Mouse (Mus musculus) effector memory CD4-positive, alpha-beta T cell, adult 7 months (primary cell): Measurements from ENCODE around the gene Gm3149. TPM values are rescaled to one million over a fixed set of nuclear protein-coding genes. Genes with fewer than 3 reads are reported as not detected.

ENCODE experiments used
- polyA plus RNA-seq: library from polyadenylated mRNA; unstranded; fragments of 100-300 nt; shearing (Covaris generic); gene quantifications from one replicate; pipeline ENCODE4 v1.2.1, GENCODE M21; 2017

The Gm3149 gene
- polyA plus RNA-seq, result not detected

DNA sequence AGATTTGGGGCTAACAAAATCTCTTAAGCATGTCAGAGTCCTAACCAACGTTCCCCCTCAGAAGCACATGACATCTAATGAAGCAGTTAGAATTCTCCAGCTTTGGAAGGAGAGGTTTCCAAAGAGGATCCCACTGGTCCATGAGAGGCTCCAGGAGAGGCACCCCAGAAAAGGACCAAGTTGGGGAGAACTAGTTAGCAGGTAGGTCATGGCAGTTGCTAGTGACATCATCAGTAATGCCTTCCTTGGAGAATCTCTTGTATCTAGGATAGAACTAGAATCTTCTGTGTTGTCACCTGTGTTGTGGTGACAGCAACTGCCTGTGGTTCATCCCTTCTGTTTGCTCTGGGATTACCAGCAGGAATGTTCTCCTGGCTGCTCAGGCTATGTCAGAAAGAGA is at the start of gene Gm3149:
TSS of gene Gm3149 (plus strand) at position 301 of the 400 bp plus-strand sequence.

DNA sequence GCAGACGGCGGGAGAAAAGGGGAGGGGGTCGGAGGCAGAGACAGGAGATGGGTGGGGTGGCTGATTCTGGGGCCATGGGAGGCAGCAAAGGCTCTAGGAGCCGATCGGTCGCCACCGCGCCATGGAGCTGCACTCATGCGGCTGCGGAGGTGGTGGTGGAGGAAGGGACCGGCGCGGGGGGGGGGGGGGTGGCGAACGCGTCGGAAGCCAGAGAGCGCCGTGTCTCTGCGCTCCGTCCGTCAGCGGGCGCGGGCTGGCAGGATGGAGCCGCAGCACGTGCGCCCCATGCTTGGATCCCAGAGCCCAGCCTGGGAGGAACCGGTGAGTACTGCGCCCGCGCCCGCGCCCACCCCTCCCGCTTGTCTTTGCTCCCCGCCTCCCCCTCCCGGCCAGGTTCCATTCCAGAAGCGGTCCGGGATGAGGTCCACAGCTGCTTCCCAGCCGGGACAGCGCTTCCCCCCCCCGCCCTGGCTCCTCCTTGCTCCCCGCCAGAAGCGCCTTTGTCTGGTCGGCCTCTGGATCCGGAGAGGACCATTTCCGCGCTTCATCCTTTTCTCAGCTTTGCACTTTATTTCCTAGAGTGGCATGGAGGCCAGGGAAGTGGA is 17.5 kb downstream of the Gm3149 start, which contains the start of gene 2610042L04Rik:
TSS of gene 2610042L04Rik (plus strand) at position 288 of the 605 bp plus-strand sequence.

Other genes with a start within 250 kb of the Gm3149 start
- gene Gm3115, start 233.2 kb upstream of the Gm3149 start, polyA plus RNA-seq, result not detected
- not detected for gene Gm8108, start 206.8 kb upstream of the Gm3149 start, polyA plus RNA-seq
- not detected for gene Gm3127, start 152.3 kb upstream of the Gm3149 start, polyA plus RNA-seq
- gene Gm2974, start 134.7 kb upstream of the Gm3149 start, polyA plus RNA-seq, result not detected
- not detected for gene Gm3138, start 67.7 kb upstream of the Gm3149 start, polyA plus RNA-seq
- gene 2610042L04Rik, start 17.5 kb downstream of the Gm3149 start, polyA plus RNA-seq, result not detected
- gene Gm3159, start 80.2 kb downstream of the Gm3149 start, polyA plus RNA-seq, result not detected
- gene Gm3164, start 98.2 kb downstream of the Gm3149 start, polyA plus RNA-seq, result not detected
- not detected for gene Gm3173, start 113.7 kb downstream of the Gm3149 start, polyA plus RNA-seq
- not detected for gene Gm3182, start 164.5 kb downstream of the Gm3149 start, polyA plus RNA-seq
- not detected for gene Gm3047, start 238.1 kb downstream of the Gm3149 start, polyA plus RNA-seq